Mouse (Mus musculus) neural tube, embryonic 13.5 days (tissue): ENCODE measurements at regions not wholly inside any gene's neighbourhood (a gene's known extent, or its start where the extent isn't known, plus 50 kb on each side); places are given as distances from the start of the nearest gene placed in this dataset.

ENCODE experiments used
- ATAC-seq: fragments of 200-750 bp; cut with Nextera tagmentation; 2 replicates; pipeline ENCODE4 v1.8.0; 2017; ENCODE audit warnings: low read depth, mild to moderate bottlenecking, moderate TSS enrichment, moderate library complexity
- H3K27ac ChIP-seq: fragments of 300-500 bp; sonication (generic); replicated peaks from 2 replicates; pipeline ENCODE4 v1.5.1; 2015; ENCODE audit warnings: moderate library complexity, mild to moderate bottlenecking, inconsistent platforms
- H3K27me3 ChIP-seq: fragments of 300-500 bp; sonication (generic); 2 replicates; pipeline ENCODE4 v1.6.1; 2015; ENCODE audit warnings: mild to moderate bottlenecking, inconsistent platforms
- H3K36me3 ChIP-seq: fragments of 300-500 bp; sonication (generic); 2 replicates; pipeline ENCODE4 v1.6.1; 2015; ENCODE audit warnings: mild to moderate bottlenecking, inconsistent platforms
- H3K4me1 ChIP-seq: fragments of 300-500 bp; sonication (generic); replicated peaks from 2 replicates; pipeline ENCODE4 v1.6.1; 2015; ENCODE audit warnings: inconsistent platforms
- H3K4me2 ChIP-seq: fragments of 300-500 bp; sonication (generic); 2 replicates; pipeline ENCODE4 v1.6.1; 2015; ENCODE audit warnings: inconsistent platforms, mild to moderate bottlenecking, moderate library complexity
- H3K4me3 ChIP-seq: fragments of 300-500 bp; sonication (generic); 2 replicates; pipeline ENCODE4 v1.5.1; 2015; ENCODE audit warnings: mild to moderate bottlenecking, inconsistent platforms
- H3K9ac ChIP-seq: fragments of 300-500 bp; sonication (generic); 2 replicates; pipeline ENCODE4 v1.6.1; 2015; ENCODE audit warnings: moderate library complexity, mild to moderate bottlenecking, inconsistent platforms
- H3K9me3 ChIP-seq: fragments of 300-500 bp; sonication (generic); 2 replicates; pipeline ENCODE4 v1.6.1; 2016; ENCODE audit warnings: inconsistent platforms
- WGBS: fragments of 180-500 bp; shearing (Covaris S2); methylation state at CpG from one replicate; pipeline ENCODE4 v1.1.7; 2015; 5-methylcytosine and 5-hydroxymethylcytosine counted together

- Histone ChIP-seq H3K9ac (no peak overlapping the region), H3K4me1 (no peaks in the 10 kb centered on the region), H3K4me2 (no peak overlapping the region), H3K4me3 (no peak overlapping the region), H3K9me3 (no peaks in the 10 kb centered on the region), H3K36me3 (no peaks in the 10 kb centered on the region), H3K27me3 (peaks cover 38% of the 10 kb centered on the region), H3K27ac (no peak overlapping the region)
- no peak for ATAC-seq
- WGBS = 89% methylated on average over 1 of the region's 1 CpGs
Measured at GRCm38 (mm10) chr2:117944325-117944724, 167.4 kb upstream of the Thbs1 start.

- no peak overlapping the region for H3K4me2 ChIP-seq
- H3K4me3 ChIP-seq = no peak overlapping the region
- ATAC-seq = no peak
- H3K9ac ChIP-seq = no peak overlapping the region
- no peaks in the 10 kb centered on the region for H3K4me1 ChIP-seq
- H3K36me3 ChIP-seq = no peaks in the 10 kb centered on the region
- no peaks in the 10 kb centered on the region for H3K9me3 ChIP-seq
- H3K27me3 ChIP-seq = peaks cover 36% of the 10 kb centered on the region
- H3K27ac ChIP-seq = no peak overlapping the region
- 88% methylated on average over 2 of the region's 2 CpGs for WGBS
Measured at GRCm38 (mm10) chr2:117944942-117945341, 166.7 kb upstream of the Thbs1 start.

GRCm38 (mm10) chr2:117950431-117951336, 161.0 kb upstream of the Thbs1 start:
- WGBS = 84% methylated on average over 5 of the region's 5 CpGs
- H3K9ac ChIP-seq = no peak overlapping the region
- no peak for ATAC-seq

GRCm38 (mm10) chr2:117951337-117951718, 160.3 kb upstream of the Thbs1 start:
- no peak for ATAC-seq
- 81% methylated on average over 2 of the region's 2 CpGs for WGBS
- no peaks in the 10 kb centered on the region for H3K27me3 ChIP-seq

More at GRCm38 (mm10) chr2:117950431-117951336, 161.0 kb upstream of the Thbs1 start:
- no peaks in the 10 kb centered on the region for H3K4me1 ChIP-seq
- no peaks in the 10 kb centered on the region; the same call in 1 of the 2 replicates for H3K27me3 ChIP-seq
- no peak overlapping the region for H3K4me3 ChIP-seq
- no peaks in the 10 kb centered on the region for H3K36me3 ChIP-seq
- H3K27ac ChIP-seq = no peak overlapping the region
- H3K4me2 ChIP-seq = no peak overlapping the region
- H3K9me3 ChIP-seq = no peaks in the 10 kb centered on the region

GRCm38 (mm10) chr2:117958737-117959136, 152.9 kb upstream of the Thbs1 start:
- no peaks in the 10 kb centered on the region for H3K27me3 ChIP-seq
- 87% methylated on average over 4 of the region's 4 CpGs for WGBS
- H3K4me2 ChIP-seq = no peak overlapping the region
- H3K27ac ChIP-seq = no peak overlapping the region
- no peaks in the 10 kb centered on the region for H3K36me3 ChIP-seq
- H3K9ac ChIP-seq = no peak overlapping the region
- no peaks in the 10 kb centered on the region; the same call in 1 of the 2 replicates for H3K4me1 ChIP-seq
- no peak overlapping the region for H3K4me3 ChIP-seq
- H3K9me3 ChIP-seq = no peaks in the 10 kb centered on the region
- ATAC-seq = no peak

More at GRCm38 (mm10) chr2:117951337-117951718, 160.3 kb upstream of the Thbs1 start:
- H3K4me1 ChIP-seq = no peaks in the 10 kb centered on the region
- H3K4me2 ChIP-seq = no peak overlapping the region
- H3K4me3 ChIP-seq = no peak overlapping the region
- no peaks in the 10 kb centered on the region for H3K9me3 ChIP-seq
- no peaks in the 10 kb centered on the region for H3K36me3 ChIP-seq
- H3K27ac ChIP-seq = no peak overlapping the region
- no peak overlapping the region for H3K9ac ChIP-seq

GRCm38 (mm10) chr2:117959440-117959839, 152.2 kb upstream of the Thbs1 start:
- H3K4me3 ChIP-seq = no peak overlapping the region

GRCm38 (mm10) chr2:117962531-117962930, 149.1 kb upstream of the Thbs1 start:
- Histone ChIP-seq H3K27me3 (no peaks in the 10 kb centered on the region), H3K4me1 (no peaks in the 10 kb centered on the region; the same call in 1 of the 2 replicates), H3K4me3 (no peak overlapping the region), H3K9ac (no peak overlapping the region), H3K9me3 (no peaks in the 10 kb centered on the region), H3K36me3 (no peaks in the 10 kb centered on the region), H3K4me2 (no peak overlapping the region), H3K27ac (no peak overlapping the region)
- WGBS = 76% methylated on average over 4 of the region's 4 CpGs
- ATAC-seq = no peak

More at GRCm38 (mm10) chr2:117959440-117959839, 152.2 kb upstream of the Thbs1 start:
- Histone ChIP-seq H3K27ac (no peak overlapping the region), H3K4me2 (no peak overlapping the region), H3K9me3 (no peaks in the 10 kb centered on the region), H3K36me3 (no peaks in the 10 kb centered on the region), H3K4me1 (no peaks in the 10 kb centered on the region; the same call in 1 of the 2 replicates), H3K9ac (no peak overlapping the region), H3K27me3 (no peaks in the 10 kb centered on the region)
- ATAC-seq = no peak

GRCm38 (mm10) chr2:117963526-117963925, 148.2 kb upstream of the Thbs1 start:
- Histone ChIP-seq H3K9me3 (no peaks in the 10 kb centered on the region), H3K36me3 (no peaks in the 10 kb centered on the region), H3K4me3 (no peak overlapping the region), H3K27me3 (no peaks in the 10 kb centered on the region), H3K4me1 (no peaks in the 10 kb centered on the region; the same call in 1 of the 2 replicates), H3K9ac (no peak overlapping the region), H3K4me2 (no peak overlapping the region), H3K27ac (no peak overlapping the region)
- 91% methylated on average over 2 of the region's 2 CpGs for WGBS
- ATAC-seq = no peak

GRCm38 (mm10) chr2:117965758-117966157, 145.9 kb upstream of the Thbs1 start:
- no peak for ATAC-seq
- Histone ChIP-seq H3K4me1 (no peaks in the 10 kb centered on the region; the same call in 1 of the 2 replicates), H3K9me3 (no peaks in the 10 kb centered on the region), H3K4me3 (no peak overlapping the region), H3K4me2 (no peak overlapping the region), H3K9ac (no peak overlapping the region), H3K36me3 (no peaks in the 10 kb centered on the region), H3K27ac (no peak overlapping the region), H3K27me3 (no peaks in the 10 kb centered on the region)
- WGBS = 93% methylated on average over 4 of the region's 4 CpGs

- ATAC-seq = no peak
Measured at GRCm38 (mm10) chr2:117968731-117969130, 142.9 kb upstream of the Thbs1 start.

GRCm38 (mm10) chr2:117970631-117971030, 141.0 kb upstream of the Thbs1 start:
- H3K9me3 ChIP-seq = no peaks in the 10 kb centered on the region
- no peak overlapping the region for H3K4me2 ChIP-seq
- H3K9ac ChIP-seq = no peak overlapping the region
- no peaks in the 10 kb centered on the region for H3K4me1 ChIP-seq
- ATAC-seq = no peak
- no peaks in the 10 kb centered on the region for H3K27me3 ChIP-seq
- H3K27ac ChIP-seq = no peak overlapping the region
- H3K4me3 ChIP-seq = no peak overlapping the region
- WGBS = 88% methylated on average over 5 of the region's 5 CpGs
- H3K36me3 ChIP-seq = no peaks in the 10 kb centered on the region

More at GRCm38 (mm10) chr2:117968731-117969130, 142.9 kb upstream of the Thbs1 start:
- Histone ChIP-seq H3K27me3 (no peaks in the 10 kb centered on the region), H3K9me3 (no peaks in the 10 kb centered on the region), H3K36me3 (no peaks in the 10 kb centered on the region), H3K4me2 (no peak overlapping the region), H3K9ac (no peak overlapping the region), H3K27ac (no peak overlapping the region), H3K4me3 (no peak overlapping the region), H3K4me1 (no peaks in the 10 kb centered on the region)
- 95% methylated on average over 1 of the region's 1 CpGs for WGBS

GRCm38 (mm10) chr2:117977033-117977432, 134.6 kb upstream of the Thbs1 start:
- no peak overlapping the region for H3K4me3 ChIP-seq
- H3K27me3 ChIP-seq = no peaks in the 10 kb centered on the region
- WGBS = 89% methylated on average over 9 of the region's 9 CpGs
- H3K9ac ChIP-seq = no peak overlapping the region
- H3K4me1 ChIP-seq = no peaks in the 10 kb centered on the region
- H3K9me3 ChIP-seq = no peaks in the 10 kb centered on the region
- no peak for ATAC-seq
- no peak overlapping the region for H3K4me2 ChIP-seq
- H3K36me3 ChIP-seq = no peaks in the 10 kb centered on the region
- H3K27ac ChIP-seq = no peak overlapping the region
